Mouse (Mus musculus) skeletal muscle tissue, adult 2 months (tissue): ENCODE results near the gene Cdc40.
"Not testable (repeated sequence)": the region's sequence is repeated elsewhere in the genome, so short reads cannot be mapped to it uniquely, and the experiment has no call there.

Source experiments
- DNase-seq: peaks from one replicate; pipeline ENCODE4 v3.0.0-alpha.2; 2012; ENCODE audit warnings: low read depth, low spot score

The Cdc40 gene

GRCm38 (mm10) chr10:40868081-40868480 is 15.0 kb downstream of the Cdc40 start:
- DNase-seq = no peak

GRCm38 (mm10) chr10:40857599-40857998 is 25.5 kb downstream of the Cdc40 start:
- DNase-seq = no peak

- DNase-seq = no peak
Measured at GRCm38 (mm10) chr10:40856703-40857102, 26.4 kb downstream of the Cdc40 start.

DNA sequence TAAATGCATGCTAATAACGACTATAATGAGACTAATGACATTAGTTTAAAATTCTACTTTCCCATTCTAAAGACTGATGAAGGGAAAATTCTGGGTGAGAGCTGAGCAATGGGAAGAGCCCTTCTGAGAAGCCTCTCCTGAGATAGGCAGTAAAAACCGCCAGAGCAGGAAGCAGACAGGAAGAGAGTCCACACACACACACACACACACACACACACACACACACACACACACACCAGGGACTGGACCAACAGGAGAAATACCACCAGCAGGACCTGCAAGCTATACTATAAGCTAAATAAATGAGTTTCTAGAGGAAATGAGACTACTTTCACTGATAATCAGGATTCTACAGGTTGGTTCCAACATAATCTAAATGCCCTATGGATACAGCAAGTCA is 27.5 kb downstream of the Cdc40 start:
- no peak for DNase-seq

DNA sequence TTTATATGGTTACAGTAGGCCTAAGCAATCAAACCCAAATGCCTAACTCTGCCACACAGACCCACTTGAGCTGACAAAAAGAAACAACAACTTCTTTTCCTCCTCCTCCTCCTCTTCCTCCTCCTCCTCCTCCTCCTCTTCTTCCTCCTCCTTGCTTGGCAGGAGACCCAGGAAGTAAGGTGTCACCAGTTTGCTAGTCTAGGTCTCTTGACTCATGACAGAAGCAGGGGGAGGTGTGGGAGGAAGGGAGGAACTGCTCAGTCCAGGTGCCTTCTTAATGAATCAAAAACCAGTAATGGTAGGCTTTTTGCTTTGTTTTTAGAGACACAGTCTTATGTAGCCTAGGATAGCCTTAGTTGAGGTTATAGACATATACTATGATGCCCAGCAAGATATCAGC is 32.0 kb downstream of the Cdc40 start:
- DNase-seq = no peak

- DNase-seq = no peak
Measured at GRCm38 (mm10) chr10:40850644-40851043, 32.5 kb downstream of the Cdc40 start.

DNA sequence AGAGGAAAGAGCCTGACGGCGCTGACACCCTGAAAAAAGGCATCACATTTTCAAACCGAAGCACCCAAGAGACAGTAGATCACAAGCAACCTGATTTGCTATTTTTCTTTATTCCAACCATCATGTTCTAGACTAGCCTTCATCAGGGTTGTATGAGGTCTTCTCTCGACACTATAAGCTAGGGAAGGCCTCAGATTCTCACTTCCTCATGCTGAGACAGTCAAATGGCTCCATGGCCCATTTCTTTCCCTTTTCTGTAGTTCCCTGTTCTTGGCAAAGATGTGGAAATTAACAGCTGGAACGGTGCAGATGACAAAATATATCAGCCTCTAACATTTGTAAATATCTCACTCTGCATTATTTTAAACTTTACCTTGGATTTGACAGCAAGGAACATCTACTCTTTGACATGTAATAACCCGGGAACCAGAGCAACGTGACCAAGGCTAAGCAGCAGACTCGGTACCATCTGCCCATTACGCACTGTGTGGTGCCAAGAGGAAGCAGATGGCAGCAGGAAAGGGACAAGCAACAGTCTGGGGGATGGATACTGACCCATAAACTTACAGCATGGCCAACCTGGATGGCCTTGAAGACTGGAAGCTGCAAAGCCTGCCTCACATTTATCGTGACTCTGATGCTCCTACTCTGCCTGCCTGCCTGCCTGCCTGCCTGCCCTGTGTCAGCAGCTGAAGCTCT is 35.8 kb downstream of the Cdc40 start:
- no peak for DNase-seq

GRCm38 (mm10) chr10:40845626-40846025 is 37.5 kb downstream of the Cdc40 start:
- DNase-seq = no peak

DNA sequence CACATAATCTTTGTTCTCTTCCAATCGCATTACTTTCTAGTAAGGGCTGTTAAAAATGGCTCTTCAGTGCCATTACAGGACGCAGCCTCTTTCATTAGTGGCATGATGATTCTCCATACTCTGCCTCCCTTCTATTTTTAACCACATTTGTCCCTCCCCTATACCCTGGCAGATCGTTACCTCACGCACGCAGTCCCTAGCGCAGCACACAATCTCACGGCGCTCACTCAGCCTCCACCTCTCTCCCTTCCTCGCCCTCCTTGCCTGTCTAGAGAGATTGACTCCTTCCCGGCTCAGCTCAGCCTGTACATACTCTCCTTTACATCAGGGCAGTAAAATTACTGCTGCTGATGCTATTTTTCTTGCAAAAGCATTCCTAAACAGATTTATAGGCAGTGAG is 38.6 kb downstream of the Cdc40 start:
- DNase-seq = no peak

- no peak for DNase-seq
Measured at GRCm38 (mm10) chr10:40843841-40844240, 39.3 kb downstream of the Cdc40 start.

DNA sequence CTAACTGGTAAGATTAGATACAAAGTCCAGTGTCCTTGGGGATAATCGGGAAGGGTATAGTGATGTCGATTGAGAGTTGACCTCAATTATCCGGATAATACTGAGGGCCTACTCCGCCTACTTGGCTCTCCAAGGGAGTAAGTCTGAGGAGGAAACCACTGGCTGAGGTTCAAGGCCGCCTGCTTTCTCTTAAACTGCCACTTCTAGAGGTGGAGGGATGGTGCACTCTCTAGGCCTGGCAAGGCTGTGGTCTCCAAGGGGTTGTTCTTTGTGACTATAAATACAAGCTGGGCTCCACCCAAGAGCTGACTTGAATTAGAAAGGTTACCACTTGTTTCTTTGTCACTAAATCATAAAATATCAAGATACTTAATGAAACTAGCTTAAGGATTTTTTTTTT is 43.0 kb downstream of the Cdc40 start:
- DNase-seq = no peak

DNA sequence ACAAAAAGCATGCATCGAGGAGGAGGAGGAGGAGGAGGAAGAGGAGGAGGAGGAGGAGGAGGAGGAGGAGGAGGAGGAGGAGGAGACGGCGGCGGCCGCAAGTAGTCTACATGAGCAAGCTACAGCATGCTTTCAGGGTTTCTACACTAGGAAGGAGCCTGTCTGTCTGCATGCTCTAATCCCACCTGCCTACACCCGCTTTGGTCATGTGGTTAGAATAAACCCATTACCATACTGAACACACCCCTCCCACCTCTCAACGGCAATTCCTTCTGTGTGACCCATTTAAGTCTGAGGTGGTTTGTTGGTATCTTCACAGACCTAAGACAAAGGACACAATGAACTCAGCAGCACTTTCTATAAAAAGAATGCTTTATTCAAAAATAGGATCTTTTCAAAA is 51.8 kb downstream of the Cdc40 start:
- no peak for DNase-seq

- no peak for DNase-seq
Measured at GRCm38 (mm10) chr10:40830312-40830711, 52.8 kb downstream of the Cdc40 start.

DNA sequence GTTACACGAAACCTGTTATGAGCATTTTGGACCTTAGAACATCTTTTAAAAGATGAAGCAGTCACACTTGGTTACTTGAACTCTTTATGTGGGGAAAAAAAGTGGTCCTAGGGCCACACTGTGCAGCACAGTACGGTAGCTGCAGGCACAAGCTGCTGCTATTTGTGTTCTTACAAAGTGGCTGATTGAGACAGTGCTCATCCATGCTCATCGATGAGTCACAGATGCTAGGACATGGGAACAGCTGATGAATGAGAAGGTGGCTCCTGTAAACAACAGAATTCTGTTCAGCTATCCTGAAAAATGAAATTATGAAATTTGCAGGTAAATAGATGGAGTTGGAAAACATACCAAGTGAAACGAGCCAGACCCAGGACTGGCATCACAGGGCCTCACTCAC is 55.4 kb downstream of the Cdc40 start:
- no peak for DNase-seq

DNA sequence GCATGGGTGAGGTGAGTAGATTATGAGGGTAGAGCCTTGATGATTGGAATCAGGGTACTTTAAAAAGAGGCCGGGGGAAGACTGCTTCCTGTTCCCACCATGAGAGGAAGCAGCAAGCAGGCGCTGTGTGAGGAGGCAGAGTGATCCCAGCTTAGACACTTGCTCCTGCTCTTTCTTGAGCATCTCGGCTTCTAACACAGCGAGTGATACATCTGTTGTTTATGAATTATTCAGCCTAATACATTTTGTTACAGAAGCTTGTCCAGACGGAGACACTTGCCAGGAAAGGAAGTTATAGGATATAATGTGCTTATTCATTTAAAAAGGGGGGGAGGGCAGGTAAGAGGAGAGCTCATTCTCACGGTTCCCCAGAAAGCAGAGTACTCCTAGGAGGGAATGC is 57.2 kb downstream of the Cdc40 start:
- DNase-seq = no peak

GRCm38 (mm10) chr10:40816471-40816870 is 66.6 kb downstream of the Cdc40 start:
- DNase-seq = no peak

DNA sequence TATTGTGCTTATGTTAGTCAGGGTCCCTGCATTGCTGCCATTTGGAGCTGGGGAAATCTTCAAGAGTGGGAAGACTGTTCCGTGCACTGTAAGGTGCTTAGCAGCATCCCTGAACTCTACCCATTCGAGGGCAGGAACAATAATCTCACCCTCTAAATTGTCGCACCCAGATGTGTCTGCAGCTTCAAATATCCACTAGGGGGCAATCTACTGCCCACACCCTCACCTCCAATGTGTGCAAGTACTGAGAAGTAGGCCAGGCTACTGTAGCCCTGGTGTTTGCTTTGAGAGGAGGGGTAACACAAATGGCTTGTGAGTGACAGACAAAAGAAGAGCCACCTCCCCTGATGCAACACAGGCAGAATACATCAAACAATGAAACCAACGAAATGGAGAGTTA is 69.5 kb downstream of the Cdc40 start:
- no peak for DNase-seq

GRCm38 (mm10) chr10:40809411-40809910 is 73.7 kb downstream of the Cdc40 start:
- DNase-seq = not testable (repeated sequence)

- DNase-seq = no peak
Measured at GRCm38 (mm10) chr10:40806221-40806620, 76.9 kb downstream of the Cdc40 start.

- no peak for DNase-seq
Measured at GRCm38 (mm10) chr10:40805221-40805620, 77.9 kb downstream of the Cdc40 start.

DNA sequence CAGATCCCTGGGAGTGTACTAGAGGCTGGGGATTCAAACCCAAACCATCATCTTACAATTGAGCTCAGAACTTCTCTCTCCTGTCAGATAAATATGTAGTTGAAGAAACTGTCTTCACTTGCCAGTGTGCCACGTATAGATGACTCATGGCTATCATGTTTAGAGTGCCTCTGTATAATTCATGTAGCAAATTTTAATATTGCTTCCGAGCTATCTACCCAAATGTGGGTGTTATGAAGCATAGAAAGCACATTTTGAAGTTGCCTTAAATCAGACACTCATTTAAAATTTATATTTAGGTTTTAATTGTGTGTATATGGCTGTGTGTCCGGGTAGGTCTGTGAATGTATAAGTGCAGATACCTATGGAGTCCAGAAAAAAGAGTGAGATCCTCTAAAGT is 91.0 kb downstream of the Cdc40 start:
- no peak for DNase-seq

DNA sequence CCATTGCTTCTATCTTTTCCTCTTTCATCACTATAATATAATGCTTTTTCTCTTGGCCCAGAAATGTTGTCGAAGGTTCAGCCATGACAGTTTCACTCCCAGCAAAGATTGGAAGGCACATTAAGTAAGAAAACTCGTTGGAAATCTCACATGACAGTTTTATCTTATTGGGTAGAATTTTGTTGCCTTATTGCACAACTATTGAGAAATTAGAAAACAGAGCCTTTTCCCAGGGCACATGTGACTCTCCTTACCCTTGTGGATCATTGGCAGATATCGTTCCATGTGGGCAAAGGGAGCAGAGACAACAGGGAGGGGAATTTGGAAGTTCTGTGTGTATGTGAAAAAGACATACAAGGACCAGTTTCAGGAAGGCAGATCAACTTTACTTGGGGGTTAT is 92.7 kb downstream of the Cdc40 start:
- no peak for DNase-seq
